Mouse (Mus musculus) limb, embryonic 11.5 days (tissue): ENCODE results near the gene Neurl2. TPM values are rescaled to one million over a fixed set of nuclear protein-coding genes. Genes with fewer than 3 reads are reported as not detected.

Experiments used
- ATAC-seq: fragments of 200-750 bp; cut with Nextera tagmentation; 2 replicates; pipeline ENCODE4 v1.8.0; 2017; ENCODE audit warnings: low read depth; ENCODE audit not compliant: insufficient number of reproducible peaks, low FRiP score, low TSS enrichment
- DNase-seq: peaks from one replicate; pipeline ENCODE4 v3.0.0-alpha.2; 2015; ENCODE audit warnings: low spot score
- H3K27ac ChIP-seq: fragments of 300-500 bp; sonication (generic); replicated peaks from 2 replicates; pipeline ENCODE4 v1.5.1; 2014; ENCODE audit warnings: low read depth, mild to moderate bottlenecking, low read length
- H3K27me3 ChIP-seq: fragments of 300-500 bp; sonication (generic); 2 replicates; pipeline ENCODE4 v1.6.1; 2014; ENCODE audit warnings: mild to moderate bottlenecking, low read length, mixed read lengths; ENCODE audit not compliant: control insufficient read depth, insufficient read depth
- H3K36me3 ChIP-seq: fragments of 300-500 bp; sonication (generic); 2 replicates; pipeline ENCODE4 v1.6.1; 2014; ENCODE audit warnings: mild to moderate bottlenecking, low read length, moderate library complexity, mixed read lengths; ENCODE audit not compliant: control insufficient read depth, insufficient read depth
- H3K4me1 ChIP-seq: fragments of 300-500 bp; sonication (generic); 2 replicates; pipeline ENCODE4 v1.6.1; 2014; ENCODE audit warnings: low read length, mixed read lengths; ENCODE audit not compliant: control insufficient read depth, insufficient read depth
- H3K4me2 ChIP-seq: fragments of 300-500 bp; sonication (generic); 2 replicates; pipeline ENCODE4 v1.6.1; 2014; ENCODE audit warnings: low read depth, mild to moderate bottlenecking, moderate library complexity; ENCODE audit not compliant: severe bottlenecking
- H3K4me3 ChIP-seq: fragments of 300-500 bp; sonication (generic); 2 replicates; pipeline ENCODE4 v1.5.1; 2014; ENCODE audit warnings: low read depth, low read length
- H3K9ac ChIP-seq: fragments of 300-500 bp; sonication (generic); 2 replicates; pipeline ENCODE4 v1.6.1; 2014; ENCODE audit warnings: mild to moderate bottlenecking, low read length
- H3K9me3 ChIP-seq: fragments of 300-500 bp; sonication (generic); 2 replicates; pipeline ENCODE4 v1.6.1; 2016; ENCODE audit warnings: low read length; ENCODE audit not compliant: control insufficient read depth
- WGBS: fragments of 180-500 bp; shearing (Covaris S2); extraction: QIAGEN DNeasy Blood & Tissue Kit; methylation state at CpG from one replicate; pipeline ENCODE4 v1.1.7; 2014; 5-methylcytosine and 5-hydroxymethylcytosine counted together
- polyA plus RNA-seq: library from polyadenylated mRNA; unstranded; fragments of >200 nt; fragmentation: Nextera tagmentation; extraction: Ambion mirVana; gene quantifications from 2 replicates; pipeline ENCODE4 v1.2.1, GENCODE M21; 2014

Gene Neurl2
- polyA plus RNA-seq, 1 experiment from 2014 or later: 5.9 TPM

GRCm38 (mm10) chr2:164784869-164785420 is 48.3 kb downstream of the Neurl2 start:
- Histone ChIP-seq H3K4me1 (0 out of 2 replicates have a peak, but pooled peaks cover 2% of the 10 kb centered on the region), H3K36me3 (no peaks in the 10 kb centered on the region), H3K4me3 (peak overlapping the region; percentile 64), H3K27me3 (no peaks in the 10 kb centered on the region), H3K4me2 (peak overlapping the region; percentile 93), H3K27ac (no peak overlapping the region), H3K9me3 (no peaks in the 10 kb centered on the region), H3K9ac (peak overlapping the region; percentile 68)
- no peak for ATAC-seq
- no peak for DNase-seq
- WGBS: 14% methylated on average over 7 of the region's 7 CpGs

- Histone ChIP-seq H3K27ac (no peak overlapping the region), H3K9ac (no peak overlapping the region), H3K9me3 (no peaks in the 10 kb centered on the region), H3K4me2 (no peak overlapping the region), H3K4me1 (0 out of 2 replicates have a peak, but pooled peaks cover 2% of the 10 kb centered on the region), H3K27me3 (no peaks in the 10 kb centered on the region), H3K36me3 (no peaks in the 10 kb centered on the region), H3K4me3 (no peak overlapping the region)
- no peak for ATAC-seq
- DNase-seq: no peak
- 74% methylated on average over 7 of the region's 7 CpGs for WGBS
Measured at GRCm38 (mm10) chr2:164783926-164784581, 49.2 kb downstream of the Neurl2 start.

GRCm38 (mm10) chr2:164781876-164782275 is 51.4 kb downstream of the Neurl2 start:
- H3K4me1 ChIP-seq: no peaks in the 10 kb centered on the region
- DNase-seq: no peak
- H3K4me2 ChIP-seq: no peak overlapping the region
- H3K4me3 ChIP-seq: no peak overlapping the region
- no peaks in the 10 kb centered on the region for H3K27me3 ChIP-seq
- H3K9me3 ChIP-seq: no peaks in the 10 kb centered on the region
- no peak overlapping the region for H3K27ac ChIP-seq
- H3K36me3 ChIP-seq: no peaks in the 10 kb centered on the region
- ATAC-seq: no peak
- H3K9ac ChIP-seq: no peak overlapping the region
- 83% methylated on average over 4 of the region's 4 CpGs for WGBS

Other genes with a start within 250 kb of the Neurl2 start
- not detected in 2 replicates for gene Wfdc6a, start 248.0 kb downstream of the Neurl2 start, polyA plus RNA-seq
- not detected in 2 replicates for gene Eppin, start 239.9 kb downstream of the Neurl2 start, polyA plus RNA-seq
- not detected in 2 replicates for gene Wfdc6b, start 219.9 kb downstream of the Neurl2 start, polyA plus RNA-seq
- gene Wfdc8, start 219.8 kb downstream of the Neurl2 start, polyA plus RNA-seq: not detected in 2 replicates
- gene Wfdc16, start 194.7 kb downstream of the Neurl2 start, polyA plus RNA-seq: not detected in 2 replicates
- not detected in 2 replicates for gene Wfdc10, start 177.4 kb downstream of the Neurl2 start, polyA plus RNA-seq
- not detected in 2 replicates for gene Wfdc9, start 176.9 kb downstream of the Neurl2 start, polyA plus RNA-seq
- not detected in 2 replicates for gene Wfdc11, start 159.4 kb downstream of the Neurl2 start, polyA plus RNA-seq
- 0.60 TPM in 1 of 2 replicates, not detected in the other for gene Wfdc13, start 148.3 kb downstream of the Neurl2 start, polyA plus RNA-seq
- gene Spint4, start 135.0 kb downstream of the Neurl2 start, polyA plus RNA-seq: not detected in 2 replicates
- gene Spint5, start 118.2 kb downstream of the Neurl2 start, polyA plus RNA-seq: not detected in 2 replicates
- gene Wfdc3, start 87.5 kb downstream of the Neurl2 start, polyA plus RNA-seq: 0.55 and 1.0 TPM in 2 replicates
- 87.0 and 96.4 TPM in 2 replicates for gene Dnttip1, start 87.5 kb downstream of the Neurl2 start, polyA plus RNA-seq
- 634 and 636 TPM in 2 replicates for gene Ube2c, start 63.6 kb downstream of the Neurl2 start, polyA plus RNA-seq
- gene Tnnc2, start 53.5 kb downstream of the Neurl2 start, polyA plus RNA-seq: 13.8 and 14.6 TPM in 2 replicates
- 9.9 and 14.6 TPM in 2 replicates for gene Snx21, start 47.6 kb downstream of the Neurl2 start, polyA plus RNA-seq
- gene Acot8, start 28.6 kb downstream of the Neurl2 start, polyA plus RNA-seq: 12.0 and 12.3 TPM in 2 replicates
- gene Zswim3, start 28.4 kb downstream of the Neurl2 start, polyA plus RNA-seq: 11.0 and 11.8 TPM in 2 replicates
- gene Zswim1, start 10.8 kb downstream of the Neurl2 start, polyA plus RNA-seq: 22.3 and 22.4 TPM in 2 replicates
- gene Spata25, start 4.9 kb downstream of the Neurl2 start, polyA plus RNA-seq: not detected in 2 replicates
- gene Ctsa, start 583 bp downstream of the Neurl2 start, polyA plus RNA-seq: 95.8 and 104 TPM in 2 replicates
- 22.9 and 25.1 TPM in 2 replicates for gene Pltp, start 24.3 kb upstream of the Neurl2 start, polyA plus RNA-seq
- 71.5 and 76.6 TPM in 2 replicates for gene Pcif1, start 45.8 kb upstream of the Neurl2 start, polyA plus RNA-seq
- gene Zfp335, start 78.3 kb upstream of the Neurl2 start, polyA plus RNA-seq: 12.1 and 16.3 TPM in 2 replicates
- 0.21 and 0.47 TPM in 2 replicates for gene Mmp9, start 107.3 kb upstream of the Neurl2 start, polyA plus RNA-seq
- gene Slc12a5, start 127.3 kb upstream of the Neurl2 start, polyA plus RNA-seq: 0.87 and 0.92 TPM in 2 replicates
- 81.2 and 85.2 TPM in 2 replicates for gene Ncoa5, start 201.4 kb upstream of the Neurl2 start, polyA plus RNA-seq
- gene Cd40, start 222.2 kb upstream of the Neurl2 start, polyA plus RNA-seq: 9.1 and 11.1 TPM in 2 replicates